Mouse (Mus musculus) adrenal gland, adult 8-10 months (tissue): ENCODE results near the gene Iapp. TPM values are rescaled to one million over a fixed set of nuclear protein-coding genes. Genes with fewer than 3 reads are reported as not detected.
A peak's percentile ranks its signal among the peaks of the same experiment; 100 is the strongest.
"Not testable (repeated sequence)": the region's sequence is repeated elsewhere in the genome, so short reads cannot be mapped to it uniquely, and the experiment has no call there.

Experiments
- DNase-seq: peaks from one replicate; pipeline ENCODE4 v3.0.0; 2022
- total RNA-seq, 4 experiments: library from RNA; stranded (reverse); gene quantifications; 2 replicates each; pipeline ENCODE4 v1.2.4; 2022

Iapp gene
- not detected for total RNA-seq

GRCm38 (mm10) chr6:142298098-142298497 is at the start of gene Iapp:
Gene Iapp, plus strand, starts transcription at chr6:142298423.
- DNase-seq = no peak

- not testable (repeated sequence) for DNase-seq
Measured at GRCm38 (mm10) chr6:142250738-142251307, 47.4 kb upstream of the Iapp start.

GRCm38 (mm10) chr6:142275721-142276442 is 22.3 kb upstream of the Iapp start:
- no peak for DNase-seq

- no peak for DNase-seq
Measured at GRCm38 (mm10) chr6:142289413-142290118, 8.7 kb upstream of the Iapp start.

GRCm38 (mm10) chr6:142305076-142305475 is 6.9 kb downstream of the Iapp start:
- DNase-seq = no peak

- DNase-seq = no peak
Measured at GRCm38 (mm10) chr6:142314285-142314684, 16.1 kb downstream of the Iapp start.

GRCm38 (mm10) chr6:142317106-142317505 is 18.9 kb downstream of the Iapp start:
- DNase-seq = no peak

GRCm38 (mm10) chr6:142322881-142323280 is 24.7 kb downstream of the Iapp start, which contains the start of gene Slco1a5:
Gene Slco1a5, minus strand, starts transcription at chr6:142322981.
- DNase-seq = no peak

GRCm38 (mm10) chr6:142326598-142326997 is 28.4 kb downstream of the Iapp start:
- no peak for DNase-seq

GRCm38 (mm10) chr6:142329201-142329600 is 31.0 kb downstream of the Iapp start:
- no peak for DNase-seq

GRCm38 (mm10) chr6:142338961-142339360 is 40.7 kb downstream of the Iapp start:
- no peak for DNase-seq

GRCm38 (mm10) chr6:142339576-142339975 is 41.4 kb downstream of the Iapp start:
- DNase-seq = no peak

GRCm38 (mm10) chr6:142343561-142343960 is 45.3 kb downstream of the Iapp start:
- no peak for DNase-seq

- peak; percentile 81 for DNase-seq
Measured at GRCm38 (mm10) chr6:142345440-142346038, 47.3 kb downstream of the Iapp start, which contains the start of gene Pyroxd1. Gene Pyroxd1, plus strand, starts transcription at chr6:142345654.

- no peak for DNase-seq
Measured at GRCm38 (mm10) chr6:142346181-142347110, 48.2 kb downstream of the Iapp start.

- DNase-seq = no peak
Measured at GRCm38 (mm10) chr6:142347431-142348385, 49.5 kb downstream of the Iapp start.

GRCm38 (mm10) chr6:142352099-142352498 is 53.9 kb downstream of the Iapp start:
- not testable (repeated sequence) for DNase-seq
